In the genomic region with DNA sequence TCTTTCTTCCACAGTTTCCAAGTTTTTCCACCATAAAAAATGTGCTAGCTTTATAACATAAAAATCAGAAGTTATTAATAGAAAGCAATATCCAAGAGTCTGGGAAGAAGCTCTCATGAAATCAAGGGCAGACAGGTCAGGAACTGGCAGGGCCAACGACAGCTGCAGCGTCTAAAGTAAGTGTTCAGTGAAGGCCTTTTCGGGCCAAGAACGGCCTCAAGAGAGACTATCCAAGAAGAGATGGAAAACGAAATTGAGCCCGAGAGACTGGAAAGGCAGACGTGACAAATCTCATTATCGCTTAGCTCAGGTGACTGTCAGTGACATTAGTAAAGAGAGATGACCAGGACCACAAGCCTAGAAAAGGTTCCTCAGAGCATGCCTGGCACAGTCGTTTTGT, we compare ENCODE assay signal across 13 mouse cellular contexts.
"Had no signal": no experiment of that assay in that cellular context is flagged by ENCODE, and none has a peak within 500 bp of the region (broad histone marks: within the 10 kb centered on the region; RNA-seq: fewer than 3 reads in every experiment).

No protein-coding gene starts in this region.

- H3K4me2 ChIP-seq: limb, embryonic 15.5 days; liver, embryonic 12.5 days; midbrain, embryonic 12.5 days; neural tube, embryonic 15.5 days had no signal

- H3K4me1 ChIP-seq: limb, embryonic 15.5 days; liver, embryonic 12.5 days; midbrain, embryonic 12.5 days; neural tube, embryonic 15.5 days had no signal

- ATAC-seq: liver, embryonic 12.5 days had no signal

- H3K27me3 ChIP-seq: limb, embryonic 15.5 days; midbrain, embryonic 12.5 days; neural tube, embryonic 15.5 days had no signal

- H3K36me3 ChIP-seq: limb, embryonic 15.5 days; liver, embryonic 12.5 days; midbrain, embryonic 12.5 days; neural tube, embryonic 15.5 days had no signal

- H3K9ac ChIP-seq: limb, embryonic 15.5 days; liver, embryonic 12.5 days; midbrain, embryonic 12.5 days; neural tube, embryonic 15.5 days had no signal

- DNase-seq: kidney, adult 8-10 months; kidney, postnatal 25 days; right cerebral cortex, adult 18-20 months; right cerebral cortex, postnatal 25 days; thymus, adult 18-20 months; thymus, postnatal 14 days had no signal

- H3K27ac ChIP-seq: left cerebral cortex, adult 2 months; limb, embryonic 15.5 days; liver, embryonic 12.5 days; midbrain, embryonic 12.5 days; neural tube, embryonic 15.5 days; stomach, postnatal 0 days had no signal

- H3K9me3 ChIP-seq: limb, embryonic 15.5 days; liver, embryonic 12.5 days; midbrain, embryonic 12.5 days; neural tube, embryonic 15.5 days had no signal

- H3K4me3 ChIP-seq: left cerebral cortex, adult 2 months; limb, embryonic 15.5 days; liver, embryonic 12.5 days; midbrain, embryonic 12.5 days; myocyte; neural tube, embryonic 15.5 days had no signal
